Mouse (Mus musculus): ENCODE data around the gene Bcl2l1. TPM values are rescaled to one million over a fixed set of nuclear protein-coding genes. Genes with fewer than 3 reads are reported as not detected.

The Bcl2l1 gene
- polyA plus RNA-seq, 1 experiment, result 207 TPM

- TF ChIP-seq POLR2A (IDR thresholded peaks at IDR 0.05; ENCODE audit: control insufficient read depth, extremely low read depth, insufficient read depth, low read length, poor library complexity) (no peak), CTCF (IDR thresholded peaks at IDR 0.05; ENCODE audit: borderline replicate concordance, control insufficient read depth, extremely low read depth, insufficient read depth, low read length, poor library complexity) (no peak)
- no peaks in the 10 kb centered on the region for H3K36me3 ChIP-seq (ENCODE audit: control insufficient read depth, insufficient read depth, low read length)
- peaks cover 12% of the 10 kb centered on the region for H3K4me1 ChIP-seq (replicated peaks; ENCODE audit: control insufficient read depth, insufficient read depth, low read length)
- no peak overlapping the region for H3K4me3 ChIP-seq (ENCODE audit: control insufficient read depth, insufficient read depth, low read length)
- H3K27ac ChIP-seq (ENCODE audit: control insufficient read depth, insufficient read depth, low read length), result no peak overlapping the region
- no peak for DNase-seq
- H3K27me3 ChIP-seq (ENCODE audit: control insufficient read depth, insufficient read depth, low read length), result no peaks in the 10 kb centered on the region
- 75% methylated on average over 17 of the region's 17 CpGs for WGBS
These were observed 74.8 kb downstream of the Bcl2l1 start for GRCm38 (mm10) chr2:152756474-152757393.

DNA sequence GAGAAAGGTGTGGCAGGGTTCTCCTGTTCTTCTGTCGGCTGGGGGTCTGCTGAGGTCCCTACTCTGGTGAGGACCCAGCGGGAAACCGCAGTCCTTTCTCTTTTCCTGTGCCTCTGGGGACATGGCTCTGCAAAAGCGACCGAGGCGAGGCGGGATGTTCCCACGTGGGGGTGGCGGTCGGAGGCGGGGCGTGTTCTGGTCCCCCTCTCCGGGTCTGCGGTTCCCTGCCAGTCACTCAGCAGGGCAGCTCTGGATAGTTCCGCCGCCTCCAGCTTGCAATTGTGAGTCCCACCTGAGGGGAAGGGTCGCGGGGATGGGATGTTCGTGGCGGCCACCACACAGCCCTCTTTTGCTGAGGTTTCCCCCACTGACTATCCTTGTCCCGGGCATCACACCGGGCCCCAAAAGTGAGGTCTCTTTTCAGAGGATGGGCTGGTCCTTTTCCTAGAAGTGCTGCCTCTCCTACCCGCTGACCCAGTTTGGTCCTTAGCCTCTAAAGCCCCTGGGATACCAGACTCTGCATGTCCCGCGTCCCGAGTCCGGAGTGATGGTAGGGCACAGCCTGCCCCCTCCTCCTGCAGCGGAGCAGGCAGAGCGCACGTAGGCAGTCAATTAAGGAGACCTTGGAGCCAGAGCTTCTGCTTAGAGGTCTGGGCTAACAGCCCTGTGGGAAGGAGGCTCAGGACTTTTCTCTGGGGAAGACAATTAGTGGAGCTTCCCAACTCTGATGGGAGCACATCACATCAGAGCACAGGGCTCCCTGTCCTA is 77.4 kb downstream of the Bcl2l1 start, which contains the start of gene Cox4i2:
Gene Cox4i2 (plus strand): TSS at position 230 of the 768 bp plus-strand sequence.
- no peaks in the 10 kb centered on the region for H3K27me3 ChIP-seq (ENCODE audit: control insufficient read depth, insufficient read depth, low read length)
- H3K27ac ChIP-seq (ENCODE audit: control insufficient read depth, insufficient read depth, low read length), result no peak within 1 kb of the TSS
- TF ChIP-seq CTCF (IDR thresholded peaks at IDR 0.05; ENCODE audit: borderline replicate concordance, control insufficient read depth, extremely low read depth, insufficient read depth, low read length, poor library complexity) (no peak), POLR2A (IDR thresholded peaks at IDR 0.05; ENCODE audit: control insufficient read depth, extremely low read depth, insufficient read depth, low read length, poor library complexity) (no peak)
- WGBS, result 10% methylated on average over 30 of the region's 30 CpGs
- peaks cover 12% of the 10 kb centered on the region for H3K4me1 ChIP-seq (replicated peaks; ENCODE audit: control insufficient read depth, insufficient read depth, low read length)
- no peak within 1 kb of the TSS for H3K4me3 ChIP-seq (ENCODE audit: control insufficient read depth, insufficient read depth, low read length)
- no peak for DNase-seq
- no peaks in the 10 kb centered on the region for H3K36me3 ChIP-seq (ENCODE audit: control insufficient read depth, insufficient read depth, low read length)

DNA sequence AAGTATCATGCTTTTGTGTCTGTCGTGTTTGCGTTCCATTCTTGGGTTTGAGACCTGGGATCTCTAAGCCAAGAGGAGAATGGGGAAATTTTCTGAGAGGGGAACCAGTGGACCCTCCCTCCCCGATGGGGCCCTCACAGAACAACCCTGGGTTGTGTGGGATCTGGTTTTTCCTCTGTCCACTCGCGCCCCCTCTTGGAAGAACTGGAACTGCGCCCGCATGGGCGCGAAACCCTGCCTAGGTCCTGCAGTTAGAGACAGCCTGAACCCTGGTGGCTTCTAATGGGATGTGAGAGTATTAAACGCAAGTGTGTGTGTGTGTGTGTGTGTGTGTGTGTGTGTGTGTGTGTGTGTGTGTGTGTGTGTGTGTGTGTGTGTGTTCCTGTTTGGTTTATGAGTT is 89.1 kb downstream of the Bcl2l1 start:
- WGBS, result 24% methylated on average over 10 of the region's 10 CpGs
- Histone ChIP-seq H3K4me3 (ENCODE audit: control insufficient read depth, insufficient read depth, low read length) (no peak overlapping the region), H3K4me1 (replicated peaks; ENCODE audit: control insufficient read depth, insufficient read depth, low read length) (peaks cover 17% of the 10 kb centered on the region), H3K27ac (ENCODE audit: control insufficient read depth, insufficient read depth, low read length) (no peak overlapping the region), H3K27me3 (ENCODE audit: control insufficient read depth, insufficient read depth, low read length) (peaks cover 8% of the 10 kb centered on the region; the same call in 1 of the 2 replicates), H3K36me3 (ENCODE audit: control insufficient read depth, insufficient read depth, low read length) (no peaks in the 10 kb centered on the region)
- TF ChIP-seq POLR2A (IDR thresholded peaks at IDR 0.05; ENCODE audit: control insufficient read depth, extremely low read depth, insufficient read depth, low read length, poor library complexity) (no peak), CTCF (IDR thresholded peaks at IDR 0.05; ENCODE audit: borderline replicate concordance, control insufficient read depth, extremely low read depth, insufficient read depth, low read length, poor library complexity) (peak; percentile 72)
- peak; percentile 64 for DNase-seq

DNA sequence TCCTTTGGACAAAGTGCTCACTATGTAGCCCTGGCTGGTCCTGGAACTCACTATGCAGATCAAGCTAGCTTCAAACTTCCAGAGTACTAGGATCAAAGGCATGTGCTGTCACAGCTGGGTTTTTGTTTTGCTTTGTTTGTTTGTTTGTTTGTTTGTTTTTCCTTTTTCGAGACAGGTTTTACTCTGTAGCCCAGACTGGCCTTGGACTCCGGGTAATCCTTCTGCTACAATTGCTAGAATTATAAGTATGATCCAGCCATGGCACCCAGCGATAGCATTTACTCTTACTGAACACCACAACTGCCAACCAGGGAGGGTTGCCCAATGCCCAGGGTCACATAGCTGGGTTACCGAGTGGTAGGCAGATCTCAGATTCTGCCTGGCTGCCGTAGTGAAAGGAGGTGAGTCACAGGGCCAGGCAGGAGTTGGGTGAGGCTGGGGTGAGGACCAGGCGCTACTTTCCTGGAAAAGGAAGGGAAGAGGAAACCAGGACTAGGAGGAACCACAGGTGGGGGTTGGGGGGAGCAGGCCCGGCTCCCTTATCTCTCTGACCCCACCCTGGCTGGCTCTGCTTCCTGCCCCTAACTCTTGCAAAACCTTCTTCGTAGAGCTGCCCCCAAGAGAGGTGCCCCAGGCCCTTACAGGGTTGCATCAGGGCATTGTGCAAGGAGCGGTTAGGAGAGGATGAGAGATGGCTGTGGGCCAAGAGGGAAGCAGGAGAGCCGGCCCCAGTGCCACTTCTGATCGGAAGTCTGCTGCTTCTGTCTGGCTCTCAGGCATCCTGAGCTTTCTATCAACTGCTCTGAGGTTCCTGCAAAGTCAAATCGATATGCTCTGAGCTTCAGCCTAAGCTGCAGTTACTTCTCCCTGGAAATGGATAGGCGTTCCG is 90.1 kb downstream of the Bcl2l1 start:
- Histone ChIP-seq H3K4me3 (ENCODE audit: control insufficient read depth, insufficient read depth, low read length) (no peak overlapping the region), H3K27ac (ENCODE audit: control insufficient read depth, insufficient read depth, low read length) (no peak overlapping the region), H3K4me1 (replicated peaks; ENCODE audit: control insufficient read depth, insufficient read depth, low read length) (peaks cover 24% of the 10 kb centered on the region), H3K36me3 (ENCODE audit: control insufficient read depth, insufficient read depth, low read length) (no peaks in the 10 kb centered on the region), H3K27me3 (ENCODE audit: control insufficient read depth, insufficient read depth, low read length) (peaks cover 17% of the 10 kb centered on the region)
- 27% methylated on average over 14 of the region's 14 CpGs for WGBS
- no peak for TF ChIP-seq CTCF (IDR thresholded peaks at IDR 0.05; ENCODE audit: borderline replicate concordance, control insufficient read depth, extremely low read depth, insufficient read depth, low read length, poor library complexity)
- no peak for TF ChIP-seq POLR2A (IDR thresholded peaks at IDR 0.05; ENCODE audit: control insufficient read depth, extremely low read depth, insufficient read depth, low read length, poor library complexity)
- no peak for DNase-seq

DNA sequence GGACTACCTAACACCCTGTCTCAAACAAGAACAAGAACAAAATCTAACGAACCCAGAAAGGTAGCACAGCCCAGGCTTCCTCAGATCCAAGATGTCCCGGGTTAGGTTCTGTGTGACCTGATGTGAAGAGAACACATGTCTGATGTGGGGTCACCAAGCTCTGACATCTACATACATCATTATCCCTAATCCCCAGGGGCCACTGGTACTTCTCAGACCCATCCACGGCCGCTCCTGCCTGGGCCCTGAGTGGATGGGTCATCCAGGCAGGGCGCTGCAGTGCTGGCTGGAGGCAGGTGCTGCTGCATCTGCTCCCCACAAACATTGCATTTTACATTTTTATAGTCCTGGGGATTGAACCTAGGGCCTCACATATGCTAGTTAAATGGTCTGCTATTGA is 91.0 kb downstream of the Bcl2l1 start:
- no peak for TF ChIP-seq POLR2A (IDR thresholded peaks at IDR 0.05; ENCODE audit: control insufficient read depth, extremely low read depth, insufficient read depth, low read length, poor library complexity)
- DNase-seq, result no peak
- 95% methylated on average over 5 of the region's 5 CpGs for WGBS
- no peak overlapping the region for H3K27ac ChIP-seq (ENCODE audit: control insufficient read depth, insufficient read depth, low read length)
- H3K36me3 ChIP-seq (ENCODE audit: control insufficient read depth, insufficient read depth, low read length), result no peaks in the 10 kb centered on the region
- H3K4me3 ChIP-seq (ENCODE audit: control insufficient read depth, insufficient read depth, low read length), result no peak overlapping the region
- peaks cover 19% of the 10 kb centered on the region for H3K27me3 ChIP-seq (ENCODE audit: control insufficient read depth, insufficient read depth, low read length)
- peaks cover 32% of the 10 kb centered on the region for H3K4me1 ChIP-seq (replicated peaks; ENCODE audit: control insufficient read depth, insufficient read depth, low read length)

DNA sequence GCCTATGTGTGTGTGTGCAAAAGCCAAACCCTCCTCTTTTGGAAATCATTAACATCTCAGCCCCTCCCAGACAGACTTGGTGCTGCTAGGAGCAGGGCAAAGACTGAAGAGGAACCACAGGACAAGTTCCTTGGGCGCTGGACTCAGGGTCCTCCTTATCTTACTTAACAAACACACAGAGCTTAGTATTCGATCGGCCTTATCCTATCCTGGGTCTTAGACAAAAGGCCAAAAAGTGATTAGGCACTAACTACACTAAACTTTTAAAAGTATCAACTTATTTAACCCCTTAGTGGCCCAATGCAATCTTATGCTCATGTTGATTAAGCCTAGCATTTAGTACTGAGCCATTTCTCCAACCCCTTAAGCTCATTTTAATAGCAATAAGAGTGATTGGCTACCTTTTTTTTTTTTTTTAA is 91.7 kb downstream of the Bcl2l1 start:
- no peak overlapping the region for H3K27ac ChIP-seq (ENCODE audit: control insufficient read depth, insufficient read depth, low read length)
- no peaks in the 10 kb centered on the region for H3K36me3 ChIP-seq (ENCODE audit: control insufficient read depth, insufficient read depth, low read length)
- peaks cover 34% of the 10 kb centered on the region for H3K4me1 ChIP-seq (replicated peaks; ENCODE audit: control insufficient read depth, insufficient read depth, low read length)
- H3K4me3 ChIP-seq (ENCODE audit: control insufficient read depth, insufficient read depth, low read length), result no peak overlapping the region
- WGBS, result 21% methylated on average over 3 of the region's 3 CpGs
- TF ChIP-seq CTCF (IDR thresholded peaks at IDR 0.05; ENCODE audit: borderline replicate concordance, control insufficient read depth, extremely low read depth, insufficient read depth, low read length, poor library complexity) (no peak), POLR2A (IDR thresholded peaks at IDR 0.05; ENCODE audit: control insufficient read depth, extremely low read depth, insufficient read depth, low read length, poor library complexity) (no peak)
- no peak for DNase-seq
- H3K27me3 ChIP-seq (ENCODE audit: control insufficient read depth, insufficient read depth, low read length), result peaks cover 22% of the 10 kb centered on the region
